Mouse (Mus musculus): ENCODE results near the gene Calm1.
"Not testable (repeated sequence)": the region's sequence is repeated elsewhere in the genome, so short reads cannot be mapped to it uniquely, and the experiment has no call there.

Gene Calm1

GRCm38 (mm10) chr12:100194181-100194580 lies 5.1 kb upstream of the Calm1 start:
- in situ Hi-C loops (cut with MseI, MboI), result no loop called here

DNA sequence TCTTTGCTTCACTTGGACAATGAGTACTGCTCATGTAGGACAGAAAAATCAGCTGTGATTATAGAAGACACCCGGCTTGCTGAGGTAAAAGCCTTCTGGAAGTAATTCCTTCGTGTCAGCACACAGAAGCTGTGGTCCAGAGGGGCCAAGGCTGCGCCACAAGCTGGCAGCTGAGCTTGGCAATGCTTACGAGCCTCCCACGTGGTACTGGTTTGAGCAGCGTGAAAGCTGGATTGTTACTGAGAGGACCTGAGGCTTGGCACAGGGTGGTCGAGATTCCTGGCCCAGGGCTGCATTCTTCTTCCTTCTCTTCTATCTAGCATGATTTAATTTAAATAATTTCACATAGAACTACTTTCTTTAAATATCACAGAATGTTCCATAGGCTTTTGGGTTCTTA lies 2.4 kb upstream of the Calm1 start:
- in situ Hi-C loops (cut with MseI, MboI), result no loop called here

- in situ Hi-C loops (cut with MseI, MboI), result no loop called here
Observed at GRCm38 (mm10) chr12:100199891-100200644, 833 bp downstream of the Calm1 start.

DNA sequence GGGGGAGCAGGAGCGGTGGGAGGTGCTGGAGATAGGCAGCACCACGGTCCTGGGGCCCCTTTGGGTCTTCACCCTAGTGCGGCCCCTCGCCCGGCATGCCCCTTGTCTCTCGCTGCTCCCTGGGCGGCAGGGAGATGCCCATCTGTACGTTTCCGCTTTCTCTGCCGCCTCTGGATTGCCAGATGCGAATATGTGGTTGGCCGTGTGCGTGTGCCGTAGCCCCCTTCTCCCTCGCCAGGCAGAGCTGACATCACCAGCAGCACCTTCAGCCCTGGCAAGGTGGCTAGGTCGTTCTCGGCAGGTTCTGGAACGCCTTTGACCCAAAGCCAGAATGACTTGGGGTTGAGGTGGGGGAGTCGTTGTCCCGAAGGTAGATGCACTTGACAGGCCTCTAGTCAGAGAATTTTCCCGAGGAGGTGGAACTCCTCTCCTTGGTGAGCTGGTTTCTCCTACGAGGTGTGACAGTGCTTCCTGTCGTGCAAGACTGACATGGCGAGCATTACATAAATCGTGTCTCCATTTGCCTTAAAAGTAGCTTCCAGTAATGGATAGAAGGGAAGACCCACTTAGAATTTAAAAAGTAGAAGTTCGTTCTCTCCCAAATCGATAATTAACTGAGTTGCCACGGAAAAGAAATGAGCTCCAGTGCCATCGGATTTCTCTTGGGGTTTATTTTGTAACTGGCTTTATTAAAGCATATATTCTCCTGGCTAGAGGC lies 1.6 kb downstream of the Calm1 start:
- in situ Hi-C loops (cut with MseI, MboI), result no loop called here

GRCm38 (mm10) chr12:100201363-100201711 lies 2.1 kb downstream of the Calm1 start:
- in situ Hi-C loops (cut with MseI, MboI), result no loop called here

DNA sequence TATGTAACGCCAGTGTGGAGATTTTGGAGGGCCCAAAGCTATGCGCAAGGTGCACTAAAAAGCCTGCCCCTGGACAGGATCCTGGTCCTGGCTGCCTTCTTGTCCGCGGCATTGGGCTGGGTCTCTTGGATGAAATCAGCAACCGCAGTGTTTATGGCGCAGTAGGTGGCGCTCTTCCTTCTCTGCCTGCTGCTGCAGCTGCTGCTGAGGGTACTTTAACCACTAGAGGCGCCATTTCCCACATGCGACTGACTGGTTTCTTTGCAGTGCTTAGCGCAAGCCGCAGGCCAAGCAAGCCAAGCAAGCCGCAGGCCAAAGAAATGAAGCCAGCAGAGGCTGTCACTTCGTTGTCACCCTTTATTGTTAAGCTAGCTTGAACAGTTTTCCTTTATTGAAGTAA lies 2.6 kb downstream of the Calm1 start:
- in situ Hi-C loops (cut with MseI, MboI), result no loop called here

GRCm38 (mm10) chr12:100203759-100204158 lies 4.5 kb downstream of the Calm1 start:
- in situ Hi-C loops (cut with MseI, MboI), result no loop called here

GRCm38 (mm10) chr12:100205156-100205555 lies 5.9 kb downstream of the Calm1 start:
- in situ Hi-C loops (cut with MseI, MboI), result no loop called here

- in situ Hi-C loops (cut with MseI, MboI), result no loop called here
Observed at GRCm38 (mm10) chr12:100206521-100206920, 7.3 kb downstream of the Calm1 start.

DNA sequence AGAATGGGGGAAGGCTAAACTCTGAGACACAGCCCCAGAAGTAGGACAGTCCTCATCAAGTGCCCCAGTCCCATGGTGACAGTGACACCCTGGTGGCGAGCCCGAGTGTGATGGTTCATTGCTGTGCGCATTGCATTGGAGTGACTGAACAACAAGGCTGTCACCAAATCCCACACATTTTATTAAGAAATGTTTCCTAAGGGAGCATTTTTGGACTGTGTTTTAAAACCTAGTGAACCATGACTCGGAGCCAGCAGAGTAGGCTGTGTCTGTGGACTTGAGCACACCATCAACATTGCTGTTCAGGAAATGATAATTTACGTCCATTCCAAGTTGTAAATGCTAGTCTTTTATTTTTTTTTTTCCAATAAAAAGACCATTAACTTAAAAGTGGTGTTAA lies 7.7 kb downstream of the Calm1 start:
- in situ Hi-C loops (cut with MseI, MboI), result no loop called here

- in situ Hi-C loops (cut with MseI, MboI), result no loop called here
Observed at GRCm38 (mm10) chr12:100209701-100210478, 10.7 kb downstream of the Calm1 start.

DNA sequence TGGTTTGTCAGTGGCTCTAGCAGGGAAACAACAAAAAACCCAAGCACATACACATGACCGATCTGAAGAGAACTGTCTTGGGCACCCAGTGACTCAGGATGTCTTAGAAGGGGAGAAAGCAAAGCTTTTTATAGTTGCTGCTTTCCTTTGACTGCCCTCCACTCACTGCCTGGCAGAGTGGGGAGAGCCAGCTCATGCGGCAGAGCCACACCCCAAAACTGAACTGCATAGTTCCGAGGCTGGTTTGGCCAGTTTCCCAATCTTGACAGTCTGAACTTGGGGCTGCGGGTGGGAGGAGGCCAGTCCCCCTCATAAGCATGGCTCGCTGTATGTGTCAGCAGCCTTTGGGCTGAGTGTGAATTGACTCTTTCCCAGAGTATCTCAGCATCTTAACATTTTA lies 11.7 kb downstream of the Calm1 start:
- in situ Hi-C loops (cut with MseI, MboI), result no loop called here

DNA sequence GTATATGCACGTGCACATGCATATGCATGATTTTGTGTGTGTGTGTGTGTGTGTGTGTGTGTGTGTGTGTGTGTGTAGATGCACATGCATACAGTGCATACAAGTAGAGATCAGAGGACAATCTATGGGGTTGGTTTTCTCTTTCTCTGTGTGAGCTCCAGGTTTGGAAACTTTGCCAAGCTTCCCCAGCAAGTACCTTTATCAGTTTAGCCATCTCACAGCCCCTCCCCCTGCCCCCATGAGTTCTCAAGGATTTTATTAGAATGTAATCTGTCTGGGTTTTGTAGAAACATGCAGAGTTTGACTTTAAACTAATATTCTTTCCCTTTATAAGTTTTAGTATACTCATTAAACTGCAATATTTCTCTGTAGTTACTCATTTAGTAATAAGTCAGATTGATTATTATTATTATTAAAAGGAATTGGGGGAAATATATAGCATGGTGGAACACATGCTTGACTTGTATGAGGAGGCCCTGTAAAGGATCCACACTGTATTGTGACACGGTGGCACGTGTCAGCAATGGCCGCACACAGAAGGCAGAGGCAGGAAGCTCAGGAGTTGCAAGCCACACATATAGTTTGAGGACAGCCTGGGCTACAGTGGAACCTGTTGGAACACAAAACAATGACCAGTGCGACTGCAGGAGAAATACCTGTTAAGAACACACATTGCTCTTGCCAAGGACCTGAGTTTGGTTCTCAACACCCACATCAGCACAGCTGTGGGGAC lies 12.4 kb downstream of the Calm1 start:
- in situ Hi-C loops (cut with MseI, MboI), result no loop called here

DNA sequence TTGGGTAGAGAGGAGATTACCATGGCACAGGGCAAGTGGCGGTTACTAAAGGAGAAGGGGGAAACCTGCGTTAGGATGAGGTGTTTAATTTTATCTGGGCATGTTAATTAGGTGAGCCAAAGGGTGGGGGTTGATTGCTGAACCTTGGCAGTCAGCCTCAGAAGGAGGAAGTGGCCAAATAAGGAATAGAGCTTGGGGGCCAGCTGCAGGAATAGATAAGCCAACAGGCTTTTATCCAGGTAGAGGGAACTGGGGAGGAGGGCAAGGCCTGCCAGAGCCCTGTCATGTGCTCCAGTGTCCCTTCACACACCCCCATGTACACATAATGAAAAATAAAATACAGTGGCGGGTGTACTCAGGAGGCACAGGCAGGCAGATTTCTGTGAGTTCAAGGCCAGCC lies 13.2 kb downstream of the Calm1 start:
- in situ Hi-C loops (cut with MseI, MboI), result no loop called here

- in situ Hi-C loops (cut with MseI, MboI), result no loop called here
Observed at GRCm38 (mm10) chr12:100213162-100213561, 13.9 kb downstream of the Calm1 start.

DNA sequence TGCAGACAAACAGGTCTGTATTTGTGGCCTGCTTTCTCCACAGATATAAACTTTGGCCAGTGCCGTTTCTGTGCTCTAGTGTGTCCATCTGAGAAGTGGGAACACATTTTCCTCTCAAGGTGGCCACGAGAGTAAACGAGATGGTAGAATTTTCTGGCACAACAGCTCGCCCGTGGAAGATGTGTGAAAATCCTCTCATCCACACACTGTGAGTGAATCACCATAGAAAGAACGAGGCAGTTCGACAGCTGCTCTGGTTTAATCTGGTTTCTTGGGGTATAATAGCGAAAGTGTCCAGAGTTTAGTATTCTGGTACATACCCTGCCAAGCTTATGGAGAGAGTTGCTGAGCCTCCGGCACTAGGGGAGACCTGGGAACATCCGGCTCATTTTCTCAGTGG lies 14.9 kb downstream of the Calm1 start:
- in situ Hi-C loops (cut with MseI, MboI), result no loop called here

DNA sequence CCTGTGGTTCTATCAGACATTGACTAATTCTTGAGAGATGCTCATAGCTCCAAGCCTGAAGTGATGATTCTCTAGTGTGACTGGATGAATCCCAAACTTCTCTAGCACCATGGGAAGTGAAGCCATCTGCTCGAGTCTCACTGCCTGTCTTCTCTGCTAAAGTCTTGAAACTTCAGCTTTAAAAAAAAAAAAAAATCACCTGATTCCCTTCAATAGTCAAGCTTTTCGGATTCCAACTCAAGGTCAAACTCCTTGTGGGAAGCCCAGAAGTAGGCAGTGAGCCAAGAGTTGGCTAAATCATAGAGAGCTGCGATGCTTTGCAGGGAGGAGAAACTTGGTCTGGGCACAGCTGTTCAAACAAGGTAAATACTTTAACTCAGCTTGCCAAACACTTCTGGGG lies 15.5 kb downstream of the Calm1 start:
- in situ Hi-C loops (cut with MseI, MboI), result no loop called here

- in situ Hi-C loops (cut with MseI, MboI), result not testable (repeated sequence)
Observed at GRCm38 (mm10) chr12:100217087-100217486, 17.9 kb downstream of the Calm1 start.

- in situ Hi-C loops (cut with MseI, MboI), result no loop called here
Observed at GRCm38 (mm10) chr12:100220012-100220411, 20.8 kb downstream of the Calm1 start.

GRCm38 (mm10) chr12:100221608-100222321 lies 22.5 kb downstream of the Calm1 start:
- in situ Hi-C loops (cut with MseI, MboI), result no loop called here

GRCm38 (mm10) chr12:100222322-100222993 lies 23.2 kb downstream of the Calm1 start:
- in situ Hi-C loops (cut with MseI, MboI), result no loop called here
